Mouse (Mus musculus) C2C12 (cell line): ENCODE data around the gene Hpcal4.

Source experiments
- CTCF ChIP-seq: IDR thresholded peaks from one replicate; pipeline ENCODE4 v1.5.1; 2011; ENCODE audit not compliant: control insufficient read depth, insufficient read depth, insufficient read length
- FOSL1 ChIP-seq: IDR thresholded peaks from one replicate; pipeline ENCODE4 v1.8.0; 2011; ENCODE audit warnings: mild to moderate bottlenecking, low read length; ENCODE audit not compliant: poor library complexity, insufficient read depth, severe bottlenecking
- MAX ChIP-seq: IDR thresholded peaks from one replicate; pipeline ENCODE4 v1.6.1; 2011; ENCODE audit warnings: mild to moderate bottlenecking, control low read depth
- MYOG ChIP-seq: IDR thresholded peaks from one replicate; pipeline ENCODE4 v1.6.1; 2011; ENCODE audit not compliant: control insufficient read depth, insufficient read length; ENCODE audit errors: extremely low read depth
- USF1 ChIP-seq: IDR thresholded peaks from one replicate; pipeline ENCODE4 v1.6.1; 2011; ENCODE audit warnings: low read depth, mild to moderate bottlenecking, control low read depth, moderate library complexity

- TF ChIP-seq CTCF (no peak), MAX (no peak), MYOG (no peak), USF1 (no peak), FOSL1 (no peak)
Observed at GRCm38 (mm10) chr4:123213975-123214374, 30.9 kb downstream of the Hpcal4 start.
